Mouse (Mus musculus) urinary bladder, postnatal 14 days (tissue): ENCODE measurements around the gene Ankk1.

Source experiments
- DNase-seq: peaks from one replicate; pipeline ENCODE4 v3.0.0; 2021; ENCODE audit warnings: low spot score

Ankk1 gene

DNA sequence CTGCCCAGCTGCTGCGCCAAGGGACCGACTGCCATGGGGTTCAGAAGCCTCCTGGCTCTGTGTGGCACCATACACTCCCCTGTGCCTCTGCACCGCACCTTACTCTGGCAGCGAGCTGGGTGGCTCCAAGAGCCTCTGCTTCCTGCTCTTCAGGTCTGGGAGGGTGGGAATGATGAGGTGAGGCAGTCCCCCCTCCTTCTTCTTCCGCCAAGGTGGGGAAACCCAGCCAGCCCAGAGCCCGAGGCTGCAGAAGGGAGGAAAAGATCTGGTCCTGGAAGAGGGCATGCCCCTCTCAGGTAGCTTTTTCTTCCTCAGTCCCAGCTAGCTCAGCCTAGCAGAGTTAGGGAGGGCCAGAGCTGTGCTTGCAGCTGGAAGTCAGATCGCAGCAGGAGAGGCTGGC is at the start of gene Ankk1:
Gene Ankk1 (minus strand): TSS at position 101 of the 400 bp plus-strand sequence.
- DNase-seq, result no peak

DNA sequence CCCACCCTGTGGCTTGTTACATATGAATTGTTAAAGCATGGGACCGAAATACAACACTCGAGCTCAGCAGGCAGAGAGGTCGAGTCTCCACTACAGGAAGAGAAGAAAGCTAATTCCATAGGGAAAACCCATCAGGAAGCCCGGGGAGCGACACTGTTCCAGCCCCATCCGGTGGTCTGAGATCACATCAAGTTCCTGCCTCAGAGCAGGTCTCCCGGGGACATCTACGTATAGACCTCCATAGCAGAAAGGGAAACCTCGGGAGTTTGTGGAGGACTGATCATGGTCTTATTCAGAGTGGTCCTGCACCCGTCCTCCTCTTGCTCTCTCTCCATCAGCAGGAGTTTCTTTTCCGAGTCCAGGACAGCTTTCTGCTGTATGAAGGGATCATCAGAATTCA is 45.3 kb upstream of the Ankk1 start:
- no peak for DNase-seq

DNA sequence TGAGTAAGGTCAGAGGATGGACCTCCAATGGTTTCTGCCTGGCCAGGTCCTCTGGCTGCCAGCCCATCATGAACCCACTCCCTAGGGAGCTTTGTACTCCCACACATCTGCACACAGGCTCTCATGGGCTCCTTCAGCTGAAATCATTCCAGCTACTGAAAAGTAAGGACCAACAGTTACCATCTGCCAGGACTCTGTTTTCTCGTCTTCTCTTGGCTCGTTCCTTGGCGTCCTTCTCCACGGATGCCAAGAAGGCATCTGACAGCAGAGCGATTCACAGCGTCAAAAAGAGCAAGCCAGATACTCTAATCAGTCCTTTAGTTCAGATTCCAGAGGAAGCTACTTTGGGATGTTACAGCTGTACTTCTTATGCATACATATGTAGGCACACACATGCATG is 44.1 kb upstream of the Ankk1 start:
- no peak for DNase-seq

DNA sequence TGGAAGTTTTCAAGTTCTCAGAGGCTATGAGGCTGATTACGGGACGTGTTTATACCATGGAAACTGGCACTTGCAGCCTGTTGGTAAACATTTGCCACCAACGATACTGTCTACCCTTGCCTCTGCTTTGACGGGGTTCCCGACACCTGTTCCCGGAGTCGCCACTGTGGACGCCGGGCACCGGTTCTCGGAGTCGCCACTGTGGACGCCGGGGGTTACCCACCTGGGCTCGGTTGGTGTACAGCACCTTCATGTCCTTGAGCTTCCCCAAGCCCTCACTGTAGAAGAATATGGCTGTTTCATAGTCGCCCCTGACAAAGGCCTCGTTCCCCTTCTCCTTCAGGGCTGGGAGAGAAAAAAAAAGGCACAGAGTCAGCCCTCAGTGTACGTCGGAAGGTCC is 43.2 kb upstream of the Ankk1 start:
- no peak for DNase-seq

GRCm38 (mm10) chr9:49456136-49456535 is 29.3 kb upstream of the Ankk1 start:
- DNase-seq, result no peak

GRCm38 (mm10) chr9:49452396-49452795 is 25.6 kb upstream of the Ankk1 start:
- DNase-seq, result no peak

GRCm38 (mm10) chr9:49450491-49450890 is 23.7 kb upstream of the Ankk1 start:
- DNase-seq, result no peak

DNA sequence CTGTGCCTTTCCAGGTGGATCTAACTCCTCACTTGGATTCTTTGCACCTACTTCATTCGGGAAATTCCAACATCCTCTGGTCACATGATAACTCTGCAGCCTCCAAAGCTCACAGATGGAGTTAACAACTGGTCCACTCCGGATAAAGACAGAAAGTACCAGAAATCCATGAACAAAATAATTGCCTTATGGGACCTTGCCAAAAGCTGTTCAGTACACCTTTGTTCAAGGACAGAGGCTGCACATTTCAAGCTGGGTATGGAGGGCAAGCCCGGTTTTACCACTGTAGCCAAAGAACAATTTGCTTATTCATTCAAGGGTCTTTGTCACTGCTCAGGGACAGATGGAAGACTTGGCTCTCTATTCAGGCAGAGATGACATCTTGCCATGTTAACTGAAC is 15.8 kb upstream of the Ankk1 start:
- no peak for DNase-seq

- peak; percentile 24 for DNase-seq
Measured at GRCm38 (mm10) chr9:49427478-49427877, 657 bp upstream of the Ankk1 start.

DNA sequence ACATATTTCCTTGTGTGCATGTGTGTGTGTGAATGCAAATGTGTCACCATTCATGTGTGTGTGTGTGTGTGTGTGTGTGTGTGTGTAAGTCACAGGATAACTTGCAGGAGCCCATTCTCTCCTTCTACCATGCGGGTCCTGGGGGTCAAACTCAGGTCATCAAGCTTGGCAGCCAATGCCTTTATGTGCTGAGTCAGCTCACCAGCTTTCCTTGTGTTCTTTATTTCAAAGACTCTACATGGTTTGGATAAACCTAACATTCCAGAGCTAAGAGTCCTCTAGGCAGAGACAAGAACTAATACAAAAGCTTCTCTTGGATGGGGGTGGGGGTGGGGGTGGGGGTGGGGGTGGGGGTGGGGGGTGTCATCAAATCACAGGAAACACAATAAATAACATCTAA is 1.2 kb downstream of the Ankk1 start:
- DNase-seq, result no peak

DNA sequence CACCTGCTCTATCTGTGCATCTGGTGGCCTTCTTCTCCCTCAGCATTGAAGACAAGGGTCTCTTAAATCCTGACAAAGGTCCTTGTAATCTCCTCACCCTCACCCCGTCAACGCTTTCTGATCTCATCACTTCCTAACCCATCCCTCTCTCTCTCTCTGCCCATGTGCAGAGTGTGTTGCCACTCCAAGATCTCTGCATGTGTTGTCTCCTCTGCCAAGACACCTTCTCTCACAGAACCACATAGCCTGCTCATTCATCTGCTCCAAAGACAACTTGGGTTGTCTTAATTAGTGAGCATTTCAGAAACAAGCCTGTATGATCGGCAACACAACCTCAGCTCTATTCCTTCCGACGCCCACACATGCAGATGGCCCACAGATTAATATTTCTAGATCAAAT is 3.0 kb downstream of the Ankk1 start:
- DNase-seq, result no peak

DNA sequence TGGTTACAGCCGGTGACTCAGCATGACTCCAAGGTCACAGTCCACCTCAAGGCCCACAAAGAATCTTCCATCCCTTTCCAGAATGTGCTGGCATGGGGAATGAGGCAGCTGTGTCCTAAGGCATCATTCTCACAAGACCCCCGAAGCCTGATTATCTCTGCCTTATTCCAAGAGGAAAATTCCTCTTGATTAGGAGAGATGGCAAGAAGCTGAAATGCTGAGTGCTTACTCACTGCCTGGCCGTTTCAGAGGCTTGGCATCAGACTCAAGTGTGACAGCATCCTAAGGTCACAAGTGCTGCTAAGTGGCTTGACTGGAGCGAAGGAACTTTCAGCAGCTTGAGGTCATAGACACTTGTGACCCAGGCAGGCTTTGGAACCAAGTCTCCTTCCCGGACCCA is 16.2 kb downstream of the Ankk1 start:
- no peak for DNase-seq

DNA sequence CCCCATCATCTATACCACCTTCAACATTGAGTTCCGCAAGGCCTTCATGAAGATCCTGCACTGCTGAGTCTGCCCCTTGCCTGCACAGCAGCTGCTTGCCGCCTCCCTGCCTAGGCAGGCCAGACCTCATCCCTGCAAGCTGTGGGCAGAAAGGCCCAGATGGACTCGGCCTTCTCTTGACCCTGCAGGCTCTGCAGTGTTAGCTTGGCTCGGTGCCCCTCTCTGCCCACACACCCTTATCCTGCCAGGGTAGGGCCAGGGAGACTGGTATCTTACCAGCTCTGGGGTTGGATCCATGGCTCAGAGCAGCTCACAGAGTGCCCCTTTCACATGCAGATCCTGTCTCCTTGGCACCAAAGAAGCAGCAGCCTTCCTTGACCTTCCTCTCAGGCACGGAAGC is 19.8 kb downstream of the Ankk1 start:
- no peak for DNase-seq

DNA sequence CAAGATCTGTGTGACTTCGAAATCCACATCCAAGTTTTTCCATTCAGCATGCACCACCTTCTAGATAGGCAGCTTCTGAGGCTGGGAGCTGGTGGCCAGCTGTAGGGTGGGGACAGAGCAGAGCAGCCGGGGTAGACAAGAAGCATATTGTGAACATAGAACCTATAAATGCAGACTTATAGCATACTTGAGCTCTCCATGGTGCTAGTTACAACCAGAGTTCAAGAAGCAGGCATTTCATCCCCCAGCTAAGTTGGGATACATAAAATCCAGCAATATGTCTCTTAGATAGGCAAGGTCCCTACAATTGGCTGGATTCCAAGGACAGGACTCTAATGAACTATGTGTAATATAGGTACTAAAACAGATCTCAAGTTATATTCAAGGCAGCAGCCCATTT is 23.1 kb downstream of the Ankk1 start:
- no peak for DNase-seq

DNA sequence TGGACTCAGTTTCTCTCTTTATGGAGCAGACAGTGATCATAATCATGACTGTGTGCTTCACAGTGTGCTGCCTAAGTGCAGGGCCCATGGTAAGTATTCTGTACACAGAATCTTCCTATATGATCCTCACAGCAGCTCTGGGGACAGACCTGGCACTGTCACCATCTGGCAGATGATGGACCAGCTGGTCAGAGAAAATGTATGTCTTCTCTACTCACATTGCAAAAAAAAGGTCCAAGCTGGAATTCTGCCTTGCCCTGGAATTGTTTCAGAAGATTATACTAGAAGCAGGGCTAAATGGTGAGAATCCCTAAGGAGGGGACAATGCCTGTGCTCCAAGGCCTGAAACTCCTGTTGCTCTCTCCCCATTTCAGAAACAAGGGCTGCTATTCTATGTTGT is 30.8 kb downstream of the Ankk1 start:
- no peak for DNase-seq

- no peak for DNase-seq
Measured at GRCm38 (mm10) chr9:49392242-49392641, 34.6 kb downstream of the Ankk1 start.

- no peak for DNase-seq
Measured at GRCm38 (mm10) chr9:49386119-49386518, 40.7 kb downstream of the Ankk1 start.

DNA sequence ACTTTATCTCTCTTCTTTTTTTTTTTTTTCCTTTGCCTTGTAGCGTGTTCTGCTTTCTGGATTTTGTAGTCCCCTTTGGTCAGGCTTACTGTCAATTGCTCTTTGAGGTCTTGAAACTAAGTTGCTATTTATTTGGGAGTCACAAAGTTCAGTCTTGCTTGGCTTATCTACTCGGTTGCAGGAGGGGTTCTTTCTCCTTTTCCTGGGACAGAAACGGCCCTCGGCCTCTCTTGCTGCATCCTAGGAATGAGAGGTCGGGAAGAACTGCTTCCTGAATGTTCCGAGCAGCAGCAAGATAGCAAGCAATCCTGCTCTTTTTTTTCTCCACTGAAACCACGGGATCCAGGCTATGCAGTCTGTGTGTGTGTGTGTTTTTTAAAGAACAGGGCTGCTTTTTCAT is 41.5 kb downstream of the Ankk1 start:
- no peak for DNase-seq

DNA sequence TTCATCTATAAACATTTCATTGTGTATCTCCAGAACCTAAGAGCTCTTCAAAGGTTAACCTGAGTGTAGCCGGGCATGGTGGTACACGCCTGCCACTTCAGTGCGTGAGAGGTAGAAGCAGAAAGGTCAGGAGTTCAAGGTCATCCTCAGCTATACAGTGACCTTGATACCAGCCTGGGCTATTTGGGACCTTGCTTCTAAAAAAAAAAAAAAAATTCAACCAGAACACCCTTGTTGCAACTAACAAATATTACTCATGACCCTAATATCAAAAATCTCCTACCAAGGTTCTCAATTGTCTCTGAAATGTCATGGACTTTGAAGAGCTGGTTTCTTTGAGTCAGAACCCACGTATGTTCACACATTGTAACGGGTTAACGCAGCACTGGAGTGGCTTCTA is 42.0 kb downstream of the Ankk1 start:
- no peak for DNase-seq

GRCm38 (mm10) chr9:49384041-49384440 is 42.8 kb downstream of the Ankk1 start:
- DNase-seq, result no peak

- DNase-seq, result no peak
Measured at GRCm38 (mm10) chr9:49379962-49380361, 46.9 kb downstream of the Ankk1 start.

DNA sequence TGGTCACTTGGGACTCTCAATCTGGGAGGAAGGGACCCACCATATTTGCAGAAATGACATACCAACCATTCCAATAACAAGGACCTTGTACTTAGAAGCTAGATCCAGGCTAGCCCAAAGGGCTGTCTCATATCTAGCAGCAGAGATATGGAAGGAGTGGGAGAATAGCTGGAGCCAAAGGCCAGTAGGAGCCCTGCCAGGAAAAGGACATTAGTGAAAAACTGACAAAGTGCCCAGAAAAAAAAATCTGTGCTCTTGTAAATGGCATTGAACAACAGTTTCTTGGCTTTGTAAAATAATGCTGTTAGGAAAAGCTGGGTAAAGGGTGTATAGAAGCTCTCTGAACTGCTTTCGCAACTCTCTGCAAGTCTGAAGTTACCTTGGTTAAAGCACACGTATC is 52.9 kb downstream of the Ankk1 start:
- DNase-seq, result no peak

GRCm38 (mm10) chr9:49365763-49366162 is 61.1 kb downstream of the Ankk1 start:
- no peak for DNase-seq
